Mouse (Mus musculus) liver, postnatal 0 days (tissue): ENCODE measurements around the gene Mapkapk3.

Experiments used
- CTCF ChIP-seq: sonication (generic); IDR thresholded peaks from 2 replicates; pipeline ENCODE4 v1.5.1; 2016; ENCODE audit warnings: antibody characterized with exemption, low read depth
- EP300 ChIP-seq: IDR thresholded peaks from 2 replicates; pipeline ENCODE4 v1.6.1; 2016; ENCODE audit warnings: antibody characterized with exemption, low read depth, mild to moderate bottlenecking

DNA sequence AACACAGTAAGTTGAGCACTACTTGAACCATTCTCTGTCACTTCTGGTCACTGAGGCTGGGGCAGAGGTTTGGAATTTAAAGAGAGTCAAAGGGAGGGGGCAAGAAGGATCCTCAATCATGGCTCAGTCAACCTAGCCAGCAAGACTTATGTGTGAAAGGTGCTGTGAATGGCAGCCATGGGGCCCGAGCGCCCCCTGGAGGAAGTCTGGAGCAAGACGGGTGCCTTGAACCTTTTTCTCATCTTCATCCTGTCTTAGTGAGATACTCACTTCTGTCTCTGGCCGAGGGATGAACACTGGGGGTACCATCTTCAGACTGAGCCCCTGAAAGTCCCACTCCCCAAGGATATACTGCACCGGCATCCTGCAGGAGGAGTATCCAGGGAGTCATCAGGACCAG is 46.2 kb upstream of the Mapkapk3 start:
- peak; percentile 99 for TF ChIP-seq CTCF
- TF ChIP-seq EP300, result no peak
